Mouse (Mus musculus) B cell, adult 62 days (primary cell): Measurements from ENCODE around the gene Otor. TPM values are rescaled to one million over a fixed set of nuclear protein-coding genes. Genes with fewer than 3 reads are reported as not detected.

Experiments used
- total RNA-seq: library from RNA; stranded (reverse); gene quantifications from 4 replicates; pipeline ENCODE4 v1.2.4, GENCODE M21; 2023

The Otor gene
- total RNA-seq = not detected in 4 replicates

GRCm38 (mm10) chr2:143078198-143078851 is at the start of gene Otor:
Gene Otor, plus strand, starts transcription at chr2:143078473.

DNA sequence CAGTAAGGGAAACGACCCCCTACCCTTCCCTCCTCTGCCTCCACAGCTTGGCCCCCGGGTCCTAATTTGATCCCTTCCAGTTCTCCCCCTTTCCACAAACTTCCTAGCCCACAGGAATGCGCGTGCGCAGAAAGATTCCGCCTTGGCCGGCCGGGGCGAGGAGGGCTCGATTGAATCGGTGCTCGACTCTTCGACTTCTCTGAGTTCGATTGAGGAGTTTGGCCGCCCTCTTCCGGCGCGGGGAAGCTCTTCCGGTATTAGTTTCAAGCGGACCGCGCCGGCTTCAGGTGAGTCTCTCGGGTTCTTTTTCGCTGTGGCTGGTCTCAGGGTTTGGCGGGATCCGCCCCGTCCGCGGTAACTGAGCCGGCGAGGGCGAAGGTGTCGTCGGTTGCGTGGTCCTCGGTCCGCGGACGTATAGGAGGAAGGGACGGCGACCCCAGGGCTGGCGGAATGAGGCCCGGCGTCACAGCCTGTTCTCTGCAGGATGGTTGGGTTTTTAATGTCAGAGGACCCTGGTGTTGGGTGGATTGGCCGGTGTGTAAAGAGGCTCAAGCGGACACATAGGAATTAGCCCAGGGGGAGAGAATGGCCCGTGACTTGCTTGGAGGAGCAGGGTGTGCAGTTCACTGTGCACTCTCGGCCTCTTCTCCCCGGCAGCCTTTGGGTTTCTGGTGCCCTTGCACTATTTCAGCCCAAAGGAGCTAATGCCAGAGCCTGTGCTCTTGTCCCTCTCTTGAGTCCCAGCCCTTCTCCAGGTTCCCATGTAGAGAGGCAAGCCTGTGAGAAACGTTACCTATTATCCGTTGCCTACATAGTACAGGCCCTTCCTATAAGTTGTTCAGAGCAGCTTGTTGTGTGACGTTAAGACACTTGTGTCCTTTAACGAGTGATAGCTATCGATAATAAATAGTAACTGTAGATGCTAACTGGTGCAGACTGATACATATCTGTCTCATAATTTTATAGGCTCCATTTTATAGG is 15.2 kb upstream of the Otor start, which contains the start of gene Snrpb2:
Gene Snrpb2 (plus strand): TSS at position 228 of the 981 bp plus-strand sequence.

Other genes starting within 250 kb of the Otor start
- 24.4 to 27.2 TPM (median 26.3 TPM) in 4 replicates for gene Kif16b, start 176.9 kb upstream of the Otor start, total RNA-seq
- 56.5 to 65.6 TPM (median 61.0 TPM) in 4 replicates for gene Snrpb2, start 15.4 kb upstream of the Otor start, total RNA-seq